Mouse (Mus musculus): Measurements from ENCODE around the gene Otop3.

Otop3 gene

GRCm38 (mm10) chr11:115393721-115394325 lies 59.3 kb downstream of the Otop3 start:
- DNase-seq (ENCODE audit: low spot score in 2 of 2), result no peak

All from thymus, postnatal 10 days (tissue).